Mouse (Mus musculus) liver, embryonic 14 days (tissue): Measurements from ENCODE around the gene Defa21. TPM values are rescaled to one million over a fixed set of nuclear protein-coding genes. Genes with fewer than 3 reads are reported as not detected.

ENCODE experiments used
- polyA plus RNA-seq: library from polyadenylated mRNA; depleted of rRNA; stranded (reverse); fragments of >200 nt; gene quantifications from 2 replicates; pipeline ENCODE4 v1.2.3, GENCODE M21; 2012; rRNA removed

Gene Defa21
- not detected in 2 replicates for polyA plus RNA-seq

GRCm38 (mm10) chr8:21025245-21025644, at the start of gene Defa21:
TSS of gene Defa21 (plus strand) at chr8:21025545.

GRCm38 (mm10) chr8:21054747-21055146, 29.4 kb downstream of the Defa21 start, which contains the start of gene Defa23:
TSS of gene Defa23 (plus strand) at chr8:21055047.

GRCm38 (mm10) chr8:21064738-21065137, 39.4 kb downstream of the Defa21 start, which contains the start of gene Defa35:
TSS of gene Defa35 (plus strand) at chr8:21065038.

Other genes with a start within 250 kb of the Defa21 start
- not detected in 2 replicates for gene Defb33, start 132.9 kb upstream of the Defa21 start, polyA plus RNA-seq
- not detected in 2 replicates for gene Gm15056, start 122.9 kb upstream of the Defa21 start, polyA plus RNA-seq
- gene Gm6040, start 103.5 kb upstream of the Defa21 start, polyA plus RNA-seq = not detected in 2 replicates
- gene AY761185, start 80.8 kb upstream of the Defa21 start, polyA plus RNA-seq = not detected in 2 replicates
- not detected in 2 replicates for gene Defa23, start 29.5 kb downstream of the Defa21 start, polyA plus RNA-seq
- gene Defa35, start 39.5 kb downstream of the Defa21 start, polyA plus RNA-seq = not detected in 2 replicates
- not detected in 2 replicates for gene Defa25, start 58.9 kb downstream of the Defa21 start, polyA plus RNA-seq
- gene Gm14851, start 70.5 kb downstream of the Defa21 start, polyA plus RNA-seq = not detected in 2 replicates
- not detected in 2 replicates for gene Defa30, start 109.1 kb downstream of the Defa21 start, polyA plus RNA-seq
- gene Defa22, start 136.7 kb downstream of the Defa21 start, polyA plus RNA-seq = not detected in 2 replicates
- gene Defa31, start 166.1 kb downstream of the Defa21 start, polyA plus RNA-seq = not detected in 2 replicates
- not detected in 2 replicates for gene Gm15293, start 176.0 kb downstream of the Defa21 start, polyA plus RNA-seq
- not detected in 2 replicates for gene Gm15292, start 224.2 kb downstream of the Defa21 start, polyA plus RNA-seq